Mouse (Mus musculus) cerebellum, adult 2 months (tissue): Measurements from ENCODE around the gene Slc17a4.

Experiments
- CTCF ChIP-seq: fragments of 200-500 bp; IDR thresholded peaks from 2 replicates; pipeline ENCODE4 v1.5.1; 2011; ENCODE audit warnings: low read depth, mild to moderate bottlenecking, control low read depth, low read length, moderate library complexity, borderline replicate concordance; ENCODE audit not compliant: insufficient read depth
- POLR2A ChIP-seq: fragments of 200-500 bp; IDR thresholded peaks from 2 replicates; pipeline ENCODE4 v1.6.1; 2011; ENCODE audit warnings: low read length, control low read depth, borderline replicate concordance; ENCODE audit not compliant: insufficient read depth

DNA sequence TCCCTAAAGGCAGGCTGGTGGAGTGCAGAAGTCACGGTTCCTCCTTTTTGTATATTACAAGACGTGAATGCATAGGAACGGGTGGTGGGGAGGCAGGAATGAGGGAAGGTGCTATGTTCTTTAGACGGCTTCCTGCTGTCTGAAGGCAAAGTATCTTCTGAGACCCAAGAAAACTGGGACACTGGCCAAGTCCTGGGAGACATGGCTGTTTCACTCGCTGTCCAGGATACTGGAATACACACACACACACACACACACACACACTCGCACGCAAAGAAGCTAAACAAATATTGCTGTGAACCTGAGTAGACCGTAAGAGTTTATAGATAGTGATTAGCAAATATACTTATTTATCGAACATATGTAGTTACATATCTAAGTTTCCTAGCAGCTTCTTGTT lies 50.1 kb downstream of the Slc17a4 start:
- no peak for TF ChIP-seq POLR2A
- TF ChIP-seq CTCF = no peak
